Mouse (Mus musculus): ENCODE data around the gene Akt3. TPM values are rescaled to one million over a fixed set of nuclear protein-coding genes. Genes with fewer than 3 reads are reported as not detected.

Gene Akt3
- total RNA-seq, 2 experiments from 2014 or later, result 211 to 227 TPM

GRCm38 (mm10) chr1:177016729-177017128, 241.3 kb downstream of the Akt3 start:
- intact Hi-C loops (cut with DNase I), result no loop called here
- no peak for DNase-seq (ENCODE audit: low spot score in 2 of 2)

GRCm38 (mm10) chr1:177015917-177016316, 242.1 kb downstream of the Akt3 start:
- intact Hi-C loops (cut with DNase I), result no loop called here
- DNase-seq (ENCODE audit: low spot score in 2 of 2), result no peak

GRCm38 (mm10) chr1:177014921-177015439, 243.0 kb downstream of the Akt3 start:
- intact Hi-C loops (cut with DNase I), result no loop called here
- no peak for DNase-seq (ENCODE audit: low spot score in 2 of 2)

- peak in 1 of 2 experiments; percentile 61 for DNase-seq (ENCODE audit: low spot score in 2 of 2)
- intact Hi-C loops (cut with DNase I), result no loop called here
Measured at GRCm38 (mm10) chr1:177014346-177014745, 243.7 kb downstream of the Akt3 start.

GRCm38 (mm10) chr1:177013776-177014175, 244.2 kb downstream of the Akt3 start:
- intact Hi-C loops (cut with DNase I), result no loop called here
- DNase-seq (ENCODE audit: low spot score in 2 of 2), result no peak

- DNase-seq (ENCODE audit: low spot score in 2 of 2), result no peak
- intact Hi-C loops (cut with DNase I), result no loop called here
Measured at GRCm38 (mm10) chr1:177013313-177013712, 244.7 kb downstream of the Akt3 start.

- intact Hi-C loops (cut with DNase I), result no loop called here
Measured at GRCm38 (mm10) chr1:177012774-177013173, 245.2 kb downstream of the Akt3 start.

GRCm38 (mm10) chr1:177011688-177012087, 246.3 kb downstream of the Akt3 start:
- DNase-seq (ENCODE audit: low spot score in 2 of 2), result no peak
- intact Hi-C loops (cut with DNase I), result no loop called here

More at GRCm38 (mm10) chr1:177012774-177013173, 245.2 kb downstream of the Akt3 start:
- no peak for DNase-seq (ENCODE audit: low spot score in 2 of 2)

- DNase-seq (ENCODE audit: low spot score in 2 of 2), result no peak
- intact Hi-C loops (cut with DNase I), result no loop called here
Measured at GRCm38 (mm10) chr1:177010607-177011302, 247.2 kb downstream of the Akt3 start.

- intact Hi-C loops (cut with DNase I), result no loop called here
- no peak for DNase-seq (ENCODE audit: low spot score in 2 of 2)
Measured at GRCm38 (mm10) chr1:177010041-177010440, 248.0 kb downstream of the Akt3 start.

GRCm38 (mm10) chr1:177008777-177009176, 249.2 kb downstream of the Akt3 start:
- DNase-seq (ENCODE audit: low spot score in 2 of 2), result no peak
- intact Hi-C loops (cut with DNase I), result no loop called here

GRCm38 (mm10) chr1:177007405-177007804, 250.6 kb downstream of the Akt3 start:
- DNase-seq (ENCODE audit: low spot score in 2 of 2), result no peak

GRCm38 (mm10) chr1:177004041-177004741, 253.8 kb downstream of the Akt3 start:
- intact Hi-C loops (cut with DNase I), result no loop called here
- no peak for DNase-seq (ENCODE audit: low spot score in 2 of 2)

More at GRCm38 (mm10) chr1:177007405-177007804, 250.6 kb downstream of the Akt3 start:
- intact Hi-C loops (cut with DNase I), result no loop called here

GRCm38 (mm10) chr1:177002951-177003350, 255.1 kb downstream of the Akt3 start:
- intact Hi-C loops (cut with DNase I), result no loop called here
- DNase-seq (ENCODE audit: low spot score in 2 of 2), result no peak

- no peak for DNase-seq (ENCODE audit: low spot score in 2 of 2)
- intact Hi-C loops (cut with DNase I), result loop anchor here (5.0 kb wide), 1 partner anchor 188 kb away; no protein-coding TSS in a partner anchor
Measured at GRCm38 (mm10) chr1:176999011-176999410, 259.0 kb downstream of the Akt3 start.

GRCm38 (mm10) chr1:176997711-176998689, 260.0 kb downstream of the Akt3 start:
- DNase-seq (ENCODE audit: low spot score in 2 of 2), result no peak
- intact Hi-C loops (cut with DNase I), result loop anchor here (5.0 kb wide), 1 partner anchor 189 kb away; no protein-coding TSS in a partner anchor

- intact Hi-C loops (cut with DNase I), result loop anchor here (5.0 kb wide), 1 partner anchor 190 kb away; no protein-coding TSS in a partner anchor
- DNase-seq (ENCODE audit: low spot score in 2 of 2), result no peak
Measured at GRCm38 (mm10) chr1:176997254-176997653, 260.7 kb downstream of the Akt3 start.

- intact Hi-C loops (cut with DNase I), result loop anchor here (5.0 kb wide), 1 partner anchor 191 kb away; no protein-coding TSS in a partner anchor
- peak; percentile 61 to 79 for DNase-seq (ENCODE audit: low spot score in 2 of 2)
Measured at GRCm38 (mm10) chr1:176996630-176997201, 261.3 kb downstream of the Akt3 start.

- intact Hi-C loops (cut with DNase I), result loop anchor here (5.0 kb wide), 1 partner anchor 191 kb away; no protein-coding TSS in a partner anchor
- no peak for DNase-seq (ENCODE audit: low spot score in 2 of 2)
Measured at GRCm38 (mm10) chr1:176996166-176996565, 261.8 kb downstream of the Akt3 start.
